Mouse (Mus musculus) frontal cortex, postnatal 25 days (tissue): ENCODE measurements around the gene Ints14.
"Not testable (repeated sequence)": the region's sequence is repeated elsewhere in the genome, so short reads cannot be mapped to it uniquely, and the experiment has no call there.

Experiments used
- DNase-seq, 2 experiments: peaks; one replicate each; pipeline ENCODE4 v3.0.0; 2022; ENCODE audit warnings: low spot score in 2 of 2

Gene Ints14

GRCm38 (mm10) chr9:64952055-64952454 is 8.7 kb upstream of the Ints14 start:
- no peak for DNase-seq

- no peak for DNase-seq
Measured at GRCm38 (mm10) chr9:64953190-64953589, 7.5 kb upstream of the Ints14 start.

- no peak for DNase-seq
Measured at GRCm38 (mm10) chr9:64956337-64956736, 4.4 kb upstream of the Ints14 start.

- DNase-seq, result no peak
Measured at GRCm38 (mm10) chr9:64957276-64957675, 3.4 kb upstream of the Ints14 start.

GRCm38 (mm10) chr9:64960978-64961320 is 244 bp downstream of the Ints14 start:
- DNase-seq, result no peak

GRCm38 (mm10) chr9:64980548-64980947 is 19.8 kb downstream of the Ints14 start:
- no peak for DNase-seq

- DNase-seq, result no peak
Measured at GRCm38 (mm10) chr9:64981904-64982303, 21.2 kb downstream of the Ints14 start.

GRCm38 (mm10) chr9:64985037-64985794 is 24.5 kb downstream of the Ints14 start:
- DNase-seq, result no peak

GRCm38 (mm10) chr9:64985807-64986206 is 25.1 kb downstream of the Ints14 start:
- no peak for DNase-seq

- no peak for DNase-seq
Measured at GRCm38 (mm10) chr9:64987651-64988050, 26.9 kb downstream of the Ints14 start.

- DNase-seq, result no peak
Measured at GRCm38 (mm10) chr9:64988443-64988842, 27.7 kb downstream of the Ints14 start.

GRCm38 (mm10) chr9:64990291-64990690 is 29.6 kb downstream of the Ints14 start:
- DNase-seq, result no peak

- not testable (repeated sequence) for DNase-seq
Measured at GRCm38 (mm10) chr9:64995464-64995863, 34.8 kb downstream of the Ints14 start.

GRCm38 (mm10) chr9:65001481-65001880 is 40.8 kb downstream of the Ints14 start:
- DNase-seq, result no peak

- no peak for DNase-seq
Measured at GRCm38 (mm10) chr9:65005737-65006136, 45.0 kb downstream of the Ints14 start.

GRCm38 (mm10) chr9:65010632-65011031 is 49.9 kb downstream of the Ints14 start:
- DNase-seq, result no peak

GRCm38 (mm10) chr9:65011304-65011703 is 50.6 kb downstream of the Ints14 start:
- DNase-seq, result no peak

- DNase-seq, result no peak
Measured at GRCm38 (mm10) chr9:65015461-65016222, 54.9 kb downstream of the Ints14 start.

- DNase-seq, result no peak
Measured at GRCm38 (mm10) chr9:65016241-65016977, 55.7 kb downstream of the Ints14 start.

- DNase-seq, result no peak
Measured at GRCm38 (mm10) chr9:65016978-65017827, 56.5 kb downstream of the Ints14 start.

GRCm38 (mm10) chr9:65017896-65018295 is 57.2 kb downstream of the Ints14 start:
- no peak for DNase-seq
